Mouse (Mus musculus) spleen, adult 2 months (tissue): ENCODE measurements around the gene Nup93.

Experiments
- CTCF ChIP-seq: fragments of 200-500 bp; IDR thresholded peaks from 2 replicates; pipeline ENCODE4 v1.5.1; 2011; ENCODE audit warnings: mild to moderate bottlenecking, inconsistent platforms; ENCODE audit not compliant: insufficient read depth, insufficient read length, insufficient replicate concordance; ENCODE audit errors: extremely low read depth
- POLR2A ChIP-seq: fragments of 200-500 bp; IDR thresholded peaks from 2 replicates; pipeline ENCODE4 v1.6.1; 2011; ENCODE audit warnings: low read depth, low read length, inconsistent platforms

DNA sequence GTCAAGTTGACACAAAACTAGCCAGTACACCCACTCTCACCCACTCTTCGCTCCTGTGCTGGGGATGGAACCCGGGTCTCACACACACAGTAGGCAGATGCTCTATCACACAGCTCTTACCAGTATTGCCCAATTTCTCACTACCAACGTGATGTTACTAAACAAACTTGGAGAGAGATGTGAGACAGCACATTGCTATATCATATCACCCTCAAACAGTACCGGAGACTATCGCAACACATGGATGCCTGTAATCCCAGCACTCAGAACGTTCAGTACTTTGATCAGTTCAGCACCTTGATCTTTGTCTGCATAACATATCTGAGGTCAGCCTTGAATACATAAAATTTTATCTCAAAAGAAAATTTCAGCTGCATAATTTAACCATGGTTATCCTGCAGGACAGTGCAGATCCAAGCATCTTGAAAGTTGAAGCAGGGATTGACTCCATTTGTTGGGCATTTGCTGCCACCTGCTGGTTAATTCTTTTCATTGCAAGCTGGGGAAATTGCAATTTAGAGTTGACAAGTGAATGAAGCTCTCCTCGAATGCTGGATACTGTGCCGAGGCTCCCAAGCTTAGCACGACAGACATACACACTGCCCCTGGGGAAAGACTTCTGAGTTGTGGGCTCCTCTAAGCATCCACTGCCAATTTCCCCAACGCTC lies 15.0 kb upstream of the Nup93 start:
- TF ChIP-seq CTCF (peak; percentile 50; the same call in 1 of the 2 replicates), POLR2A (no peak)
